Mouse (Mus musculus) kidney, postnatal 36 days (tissue): ENCODE measurements around the gene Ipp.

Source experiments
- DNase-seq, 2 experiments: peaks; one replicate each; pipeline ENCODE4 v3.0.0; 2021 to 2022; ENCODE audit warnings: mixed read lengths in 2 of 2

The Ipp gene

DNA sequence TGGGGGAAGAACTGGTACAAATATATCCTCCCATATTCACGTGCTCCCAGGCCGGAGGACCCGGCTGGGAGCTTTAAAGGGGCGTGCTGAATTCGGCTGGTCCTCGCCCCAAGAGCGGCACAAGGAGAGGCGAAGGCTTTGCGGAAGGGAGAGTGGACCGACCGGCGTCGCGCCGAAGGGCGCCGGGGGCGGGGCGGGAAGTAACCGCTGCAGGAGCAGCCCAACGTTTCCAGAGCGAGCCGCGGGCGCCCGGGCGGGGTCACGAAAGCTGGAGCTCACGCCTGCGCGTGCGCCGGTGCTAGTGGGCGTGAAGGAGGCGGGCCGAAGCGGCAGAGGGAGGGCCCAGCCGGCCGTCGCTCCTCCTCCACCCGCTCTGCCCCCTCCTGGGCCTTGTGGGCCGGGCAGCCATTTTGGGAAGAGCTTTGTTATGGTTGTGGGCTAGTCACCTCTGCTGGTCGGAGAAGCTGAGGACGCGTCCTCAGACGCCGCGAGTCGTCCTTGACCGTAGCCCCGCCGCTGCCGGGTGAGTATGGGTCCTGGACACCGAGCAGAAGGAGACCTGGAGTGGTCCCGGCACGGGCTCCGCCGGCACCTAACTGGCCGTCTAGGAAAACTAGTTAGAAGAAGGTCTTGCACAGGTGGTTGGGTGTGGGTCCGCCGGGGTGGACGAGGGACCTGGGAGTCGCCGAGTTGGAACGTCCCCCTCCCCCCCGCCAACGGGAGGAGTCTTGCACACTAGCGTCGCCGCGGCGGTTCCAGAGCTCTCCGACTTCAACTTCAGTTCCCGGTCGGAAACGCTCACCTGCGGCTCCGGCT is 50.2 kb downstream of the Ipp start, which contains the start of gene Gpbp1l1:
Gene Gpbp1l1, plus strand, starts transcription at position 353 of the 816 bp plus-strand sequence.
- peak; percentile 98 to 99 for DNase-seq

DNA sequence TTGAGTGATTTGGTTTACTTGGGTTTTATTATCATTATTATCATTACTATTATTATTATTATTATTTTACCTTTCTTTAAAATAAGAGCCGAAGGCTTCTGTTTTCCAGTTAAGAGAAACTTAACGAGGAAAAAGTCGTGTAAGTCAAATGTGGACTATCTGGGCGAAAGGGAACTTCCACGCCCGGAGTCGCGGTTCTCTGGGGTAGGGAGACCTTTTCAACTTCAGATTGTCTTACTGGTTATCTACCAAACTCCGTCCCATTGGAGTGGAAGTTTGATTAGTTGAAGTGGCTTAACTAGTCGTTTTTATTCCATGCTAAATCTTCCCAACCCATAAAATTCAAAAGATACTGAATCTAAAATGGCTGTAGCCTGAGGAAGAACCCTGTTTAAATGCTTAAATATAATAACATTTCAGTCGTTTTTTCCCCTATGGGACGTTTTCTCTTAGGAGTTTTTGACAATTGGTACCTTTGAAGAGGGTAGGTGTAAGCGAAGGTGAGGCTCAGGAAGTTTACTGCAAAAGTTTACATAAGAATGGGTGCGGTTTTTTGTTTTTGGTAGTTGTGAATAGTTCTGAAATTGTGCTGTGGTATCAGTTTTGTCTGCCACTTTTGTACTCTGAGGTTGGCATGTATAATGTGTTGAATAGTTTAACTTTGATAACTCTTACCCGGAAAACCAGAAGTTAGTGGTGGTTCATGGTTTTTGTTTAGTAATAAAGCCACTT is 51.0 kb downstream of the Ipp start:
- DNase-seq, result no peak
